Mouse (Mus musculus) midbrain, postnatal 0 days (tissue): ENCODE measurements around the gene Psma6. TPM values are rescaled to one million over a fixed set of nuclear protein-coding genes. Genes with fewer than 3 reads are reported as not detected.

Experiments
- ATAC-seq: fragments of 200-750 bp; cut with Nextera tagmentation; 2 replicates; pipeline ENCODE4 v1.8.0; 2017; ENCODE audit warnings: moderate number of reproducible peaks, mild to moderate bottlenecking, moderate TSS enrichment, moderate library complexity; ENCODE audit not compliant: low FRiP score
- DNase-seq: peaks from one replicate; pipeline ENCODE4 v3.0.0-alpha.2; 2015; ENCODE audit warnings: low spot score
- H3K27ac ChIP-seq: fragments of 300-500 bp; sonication (generic); 2 replicates; pipeline ENCODE4 v1.5.1; 2014; ENCODE audit warnings: low read depth, mild to moderate bottlenecking, low read length, mixed read lengths
- H3K27me3 ChIP-seq: fragments of 300-500 bp; sonication (generic); 2 replicates; pipeline ENCODE4 v1.6.1; 2014; ENCODE audit warnings: low read length, control low read depth, mixed read lengths; ENCODE audit not compliant: insufficient read depth
- H3K36me3 ChIP-seq: fragments of 300-500 bp; sonication (generic); 2 replicates; pipeline ENCODE4 v1.6.1; 2014; ENCODE audit warnings: low read length, control low read depth, mixed read lengths; ENCODE audit not compliant: insufficient read depth
- H3K4me1 ChIP-seq: fragments of 300-500 bp; sonication (generic); 2 replicates; pipeline ENCODE4 v1.6.1; 2014; ENCODE audit warnings: mild to moderate bottlenecking, control low read depth, antibody characterized with exemption, low read length, mixed read lengths; ENCODE audit not compliant: insufficient read depth
- H3K4me2 ChIP-seq: fragments of 300-500 bp; sonication (generic); 2 replicates; pipeline ENCODE4 v1.6.1; 2014; ENCODE audit warnings: low read depth, mild to moderate bottlenecking, low read length, mixed read lengths; ENCODE audit not compliant: poor library complexity, severe bottlenecking
- H3K4me3 ChIP-seq: fragments of 300-500 bp; sonication (generic); 2 replicates; pipeline ENCODE4 v1.5.1; 2014; ENCODE audit warnings: low read depth, mild to moderate bottlenecking, low read length, moderate library complexity
- H3K9ac ChIP-seq: fragments of 300-500 bp; sonication (generic); replicated peaks from 2 replicates; pipeline ENCODE4 v1.6.1; 2014; ENCODE audit warnings: mild to moderate bottlenecking, low read length, moderate library complexity, mixed read lengths; ENCODE audit not compliant: poor library complexity, severe bottlenecking
- H3K9me3 ChIP-seq: fragments of 300-500 bp; sonication (generic); 2 replicates; pipeline ENCODE4 v1.6.1; 2016; ENCODE audit warnings: low read length, control low read depth
- CTCF ChIP-seq: IDR thresholded peaks from 2 replicates; pipeline ENCODE4 v1.5.1; 2016; ENCODE audit warnings: antibody characterized with exemption, mild to moderate bottlenecking
- WGBS: fragments of 180-500 bp; shearing (Covaris S2); extraction: QIAGEN DNeasy Blood & Tissue Kit; methylation state at CpG from one replicate; pipeline ENCODE4 v1.1.7; 2014; 5-methylcytosine and 5-hydroxymethylcytosine counted together
- polyA plus RNA-seq: library from polyadenylated mRNA; unstranded; fragments of >200 nt; fragmentation: Nextera tagmentation; extraction: Ambion mirVana; gene quantifications from 2 replicates; pipeline ENCODE4 v1.2.1, GENCODE M21; 2015
- total RNA-seq: library from RNA; depleted of rRNA; stranded (reverse); fragments of >200 nt; gene quantifications from 2 replicates; pipeline ENCODE4 v1.2.3, GENCODE M21; 2014

The Psma6 gene
- total and polyA plus RNA-seq, 2 experiments from 2014 or later = 91.1 to 422 TPM

GRCm38 (mm10) chr12:55438611-55439137 lies 54.7 kb downstream of the Psma6 start:
- Histone ChIP-seq H3K9ac (0 out of 2 replicates have a peak overlapping the region, but pooled peaks have one; percentile 29), H3K9me3 (no peaks in the 10 kb centered on the region), H3K4me1 (peaks cover 7% of the 10 kb centered on the region; the same call in 1 of the 2 replicates), H3K36me3 (no peaks in the 10 kb centered on the region), H3K27me3 (no peaks in the 10 kb centered on the region), H3K4me3 (no peak overlapping the region), H3K27ac (peak overlapping the region; percentile 57), H3K4me2 (peak overlapping the region; percentile 26; the same call in 1 of the 2 replicates)
- 7% methylated on average over 11 of the region's 11 CpGs for WGBS
- DNase-seq (peak; percentile 51), ATAC-seq (peak; percentile 51; the same call in 1 of the 2 replicates)
- no peak for TF ChIP-seq CTCF

GRCm38 (mm10) chr12:55440416-55440815 lies 56.4 kb downstream of the Psma6 start:
- H3K9me3 ChIP-seq = no peaks in the 10 kb centered on the region
- TF ChIP-seq CTCF = no peak
- H3K4me1 ChIP-seq = peaks cover 7% of the 10 kb centered on the region; the same call in 1 of the 2 replicates
- DNase-seq (no peak), ATAC-seq (no peak)
- no peaks in the 10 kb centered on the region for H3K36me3 ChIP-seq
- H3K4me2 ChIP-seq = no peak overlapping the region
- 79% methylated on average over 5 of the region's 5 CpGs for WGBS
- no peak overlapping the region for H3K27ac ChIP-seq
- H3K27me3 ChIP-seq = no peaks in the 10 kb centered on the region
- H3K9ac ChIP-seq = no peak overlapping the region
- no peak overlapping the region for H3K4me3 ChIP-seq

- H3K4me1 ChIP-seq = peaks cover 7% of the 10 kb centered on the region; the same call in 1 of the 2 replicates
- no peaks in the 10 kb centered on the region for H3K9me3 ChIP-seq
- H3K27me3 ChIP-seq = no peaks in the 10 kb centered on the region
- ATAC-seq = no peak
- H3K27ac ChIP-seq = no peak overlapping the region
- H3K36me3 ChIP-seq = no peaks in the 10 kb centered on the region
- H3K9ac ChIP-seq = no peak overlapping the region
- no peak for DNase-seq
- no peak overlapping the region for H3K4me3 ChIP-seq
- H3K4me2 ChIP-seq = no peak overlapping the region
- WGBS = 82% methylated on average over 1 of the region's 1 CpGs
- no peak for TF ChIP-seq CTCF
Observed at GRCm38 (mm10) chr12:55442245-55442644, 58.2 kb downstream of the Psma6 start.

- H3K27ac ChIP-seq = no peak overlapping the region
- no peak overlapping the region for H3K9ac ChIP-seq
- H3K4me1 ChIP-seq = peaks cover 7% of the 10 kb centered on the region; the same call in 1 of the 2 replicates
- DNase-seq (peak; percentile 77), ATAC-seq (no peak)
- H3K4me2 ChIP-seq = no peak overlapping the region
- 65% methylated on average over 9 of the region's 9 CpGs for WGBS
- no peak overlapping the region for H3K4me3 ChIP-seq
- no peaks in the 10 kb centered on the region for H3K9me3 ChIP-seq
- no peaks in the 10 kb centered on the region for H3K27me3 ChIP-seq
- H3K36me3 ChIP-seq = no peaks in the 10 kb centered on the region
- no peak for TF ChIP-seq CTCF
Observed at GRCm38 (mm10) chr12:55442861-55443850, 59.1 kb downstream of the Psma6 start.

- no peak overlapping the region for H3K9ac ChIP-seq
- no peak for ATAC-seq
- H3K36me3 ChIP-seq = no peaks in the 10 kb centered on the region
- 89% methylated on average over 4 of the region's 4 CpGs for WGBS
- no peaks in the 10 kb centered on the region for H3K27me3 ChIP-seq
- H3K4me3 ChIP-seq = no peak overlapping the region
- H3K27ac ChIP-seq = no peak overlapping the region
- no peak overlapping the region for H3K4me2 ChIP-seq
- no peaks in the 10 kb centered on the region for H3K4me1 ChIP-seq
- H3K9me3 ChIP-seq = no peaks in the 10 kb centered on the region
- no peak for TF ChIP-seq CTCF
- no peak for DNase-seq
Observed at GRCm38 (mm10) chr12:55444031-55444451, 60.0 kb downstream of the Psma6 start.

GRCm38 (mm10) chr12:55445583-55445982 lies 61.6 kb downstream of the Psma6 start:
- DNase-seq (no peak), ATAC-seq (no peak)
- 91% methylated on average over 4 of the region's 4 CpGs for WGBS
- Histone ChIP-seq H3K4me3 (no peak overlapping the region), H3K4me2 (no peak overlapping the region), H3K27ac (no peak overlapping the region), H3K9ac (no peak overlapping the region), H3K36me3 (no peaks in the 10 kb centered on the region), H3K9me3 (no peaks in the 10 kb centered on the region), H3K4me1 (no peaks in the 10 kb centered on the region), H3K27me3 (no peaks in the 10 kb centered on the region)
- no peak for TF ChIP-seq CTCF
